In genomic region chr1:72825286-72825685, GRCm38 (mm10) we compare ENCODE assay signal across 8 mouse cellular contexts. TPM values are rescaled to one million over a fixed set of nuclear protein-coding genes. Genes with fewer than 3 reads are reported as not detected.
DNase-seq lines count a peak whose midpoint lies in the region; ATAC-seq lines count a peak whose summit lies in the region.

No protein-coding gene starts in this region.

- peak overlapping the region; percentile 99 for H3K4me2 ChIP-seq in heart, embryonic 16.5 days (ENCODE audit: low read depth, low read length)
- peak overlapping the region; percentile 86 for H3K4me2 ChIP-seq in hindbrain, embryonic 15.5 days
- H3K4me2 ChIP-seq in midbrain, embryonic 16.5 days (ENCODE audit: low read length): peak overlapping the region; percentile 78

- WGBS in heart, embryonic 16.5 days: 4% methylated on average over 20 of the region's 20 CpGs
- WGBS in hindbrain, embryonic 15.5 days: under 1% methylated on average over 20 of the region's 20 CpGs
- WGBS in midbrain, embryonic 16.5 days: under 1% methylated on average over 20 of the region's 20 CpGs

- peak overlapping the region; percentile 28; the same call in 1 of the 2 replicates for H3K9ac ChIP-seq in heart, embryonic 16.5 days (ENCODE audit: low read length)
- peak overlapping the region; percentile 86 for H3K9ac ChIP-seq in hindbrain, embryonic 15.5 days
- H3K9ac ChIP-seq in midbrain, embryonic 16.5 days (ENCODE audit: low read depth, low read length): peak overlapping the region; percentile 85

- no peak for DNase-seq in heart, adult 18-20 months
- DNase-seq in embryo, embryonic 11 days: peak; percentile 79
- DNase-seq in layer of hippocampus, adult 9-10 months (ENCODE audit: low spot score): no peak
- DNase-seq in spleen, postnatal 4 days (ENCODE audit: low spot score in 2 of 2): no peak
- DNase-seq in layer of hippocampus, postnatal 14 days (ENCODE audit: low spot score in 2 of 2): no peak

- no peak for ATAC-seq in heart, embryonic 16.5 days (replicated peaks; ENCODE audit: extremely low read depth, insufficient read depth, low FRiP score)
- ATAC-seq in hindbrain, embryonic 15.5 days (ENCODE audit: low FRiP score, low read depth): no peak
- ATAC-seq in midbrain, embryonic 16.5 days: no peak

- no peaks in the 10 kb centered on the region for H3K36me3 ChIP-seq in heart, embryonic 16.5 days (ENCODE audit: control insufficient read depth, insufficient read depth)
- no peaks in the 10 kb centered on the region for H3K36me3 ChIP-seq in hindbrain, embryonic 15.5 days
- H3K36me3 ChIP-seq in midbrain, embryonic 16.5 days (ENCODE audit: control insufficient read depth, insufficient read depth, low read length): no peaks in the 10 kb centered on the region

- peaks cover 6% of the 10 kb centered on the region for H3K27me3 ChIP-seq in heart, embryonic 16.5 days (ENCODE audit: control insufficient read depth, insufficient read depth, low read length)
- no peaks in the 10 kb centered on the region for H3K27me3 ChIP-seq in hindbrain, embryonic 15.5 days
- no peaks in the 10 kb centered on the region for H3K27me3 ChIP-seq in midbrain, embryonic 16.5 days (ENCODE audit: control insufficient read depth, insufficient read depth, low read depth, low read length)

- no peak overlapping the region for H3K27ac ChIP-seq in heart, embryonic 16.5 days (ENCODE audit: low read length)
- peak overlapping the region; percentile 82 for H3K27ac ChIP-seq in hindbrain, embryonic 15.5 days (replicated peaks)
- no peak overlapping the region for H3K27ac ChIP-seq in midbrain, embryonic 16.5 days (ENCODE audit: low read length)

- H3K4me1 ChIP-seq in heart, embryonic 16.5 days (ENCODE audit: control insufficient read depth, insufficient read depth, low read length): peaks cover 6% of the 10 kb centered on the region
- H3K4me1 ChIP-seq in hindbrain, embryonic 15.5 days (replicated peaks): peaks cover 41% of the 10 kb centered on the region
- peaks cover 24% of the 10 kb centered on the region for H3K4me1 ChIP-seq in midbrain, embryonic 16.5 days (ENCODE audit: control insufficient read depth, insufficient read depth, low read length)

- H3K4me3 ChIP-seq in heart, embryonic 16.5 days (ENCODE audit: low read length): peak overlapping the region; percentile 66
- peak overlapping the region; percentile 91 for H3K4me3 ChIP-seq in hindbrain, embryonic 15.5 days
- H3K4me3 ChIP-seq in midbrain, embryonic 16.5 days (ENCODE audit: low read depth, low read length): peak overlapping the region; percentile 72

- H3K9me3 ChIP-seq in heart, embryonic 16.5 days (replicated peaks; ENCODE audit: control insufficient read depth, low read length): no peaks in the 10 kb centered on the region
- H3K9me3 ChIP-seq in hindbrain, embryonic 15.5 days: no peaks in the 10 kb centered on the region
- H3K9me3 ChIP-seq in midbrain, embryonic 16.5 days (replicated peaks; ENCODE audit: control insufficient read depth, low read length, poor library complexity, severe bottlenecking): no peaks in the 10 kb centered on the region

RNA-seq across cellular contexts. Expression of gene Igfbp2, which starts 1.0 kb away (rescaled TPM):
- polyA plus RNA-seq in heart, embryonic 16.5 days (2015; fragmentation: Nextera tagmentation; extraction: Ambion mirVana): 43.3 and 58.6 TPM in 2 replicates
- under 1 TPM; 0.37 to 0.51 TPM for total RNA-seq in heart, adult 18-20 months (2021)
- 463 and 473 TPM in 2 replicates for polyA plus RNA-seq in hindbrain, embryonic 15.5 days (2015; fragmentation: Nextera tagmentation; extraction: Ambion mirVana)
- polyA plus RNA-seq in midbrain, embryonic 16.5 days (2015; fragmentation: Nextera tagmentation; extraction: Ambion mirVana): 244 and 262 TPM in 2 replicates
- total RNA-seq in layer of hippocampus, postnatal 14 days (2021): 100 to 1,000 TPM in 1 of 2 experiments, 10 to 100 TPM in 1; 56.4 to 116 TPM

RNA-seq across cellular contexts. Expression of gene Igfbp5, which starts 49.4 kb away (rescaled TPM):
- polyA plus RNA-seq in heart, embryonic 16.5 days (2015; fragmentation: Nextera tagmentation; extraction: Ambion mirVana): 65.1 and 69.0 TPM in 2 replicates
- 100 to 1,000 TPM in 1 of 2 experiments, 10 to 100 TPM in 1; 80.7 to 123 TPM for total RNA-seq in heart, adult 18-20 months (2021)
- polyA plus RNA-seq in hindbrain, embryonic 15.5 days (2015; fragmentation: Nextera tagmentation; extraction: Ambion mirVana): 48.5 and 56.5 TPM in 2 replicates
- 42.6 and 42.8 TPM in 2 replicates for polyA plus RNA-seq in midbrain, embryonic 16.5 days (2015; fragmentation: Nextera tagmentation; extraction: Ambion mirVana)
- total RNA-seq in layer of hippocampus, postnatal 14 days (2021): 10 to 100 TPM; 61.5 to 66.8 TPM

Comparison
In these comparisons a context has a peak if more than half of its experiments do, and no peak if none do; other contexts are left out.
1. H3K9ac ChIP-seq: peak in every context shown above with its lines; median percentile 86 in hindbrain, embryonic 15.5 days; 85 in midbrain, embryonic 16.5 days; 28 in heart, embryonic 16.5 days.